Mouse (Mus musculus) myocyte (in vitro differentiated cells): ENCODE measurements around the gene Polr1e.

Experiments used
- E2F4 ChIP-seq: IDR thresholded peaks from one replicate; pipeline ENCODE4 v1.6.1; 2011; ENCODE audit warnings: mild to moderate bottlenecking, control low read depth, moderate library complexity; ENCODE audit not compliant: insufficient read depth
- MAX ChIP-seq: IDR thresholded peaks from one replicate; pipeline ENCODE4 v1.6.1; 2011; ENCODE audit warnings: low read depth, mild to moderate bottlenecking, control low read depth
- MYOD1 ChIP-seq, 3 experiments: IDR thresholded peaks; one replicate each; pipeline ENCODE4 v1.6.1; 2011; ENCODE audit warnings: control low read depth in 2 of 3, low read depth in 2 of 3, mild to moderate bottlenecking in 2 of 3, moderate library complexity in 1 of 3; ENCODE audit not compliant: insufficient read length in 2 of 3, control insufficient read depth in 1 of 3
- MYOG ChIP-seq, 3 experiments: IDR thresholded peaks; one replicate each; pipeline ENCODE4 v1.6.1; 2011; ENCODE audit warnings: control low read depth in 2 of 3, low read depth in 2 of 3, mild to moderate bottlenecking in 2 of 3; ENCODE audit not compliant: insufficient read length in 2 of 3, control insufficient read depth in 1 of 3, insufficient read depth in 1 of 3
- POLR2A ChIP-seq: IDR thresholded peaks from one replicate; pipeline ENCODE4 v1.6.1; 2011; ENCODE audit warnings: low read depth, mild to moderate bottlenecking, control low read depth, moderate library complexity; ENCODE audit not compliant: insufficient read length
- SRF ChIP-seq: IDR thresholded peaks from one replicate; pipeline ENCODE4 v1.6.1; 2011; ENCODE audit warnings: low read depth; ENCODE audit not compliant: control insufficient read depth, insufficient read length
- TCF12 ChIP-seq: IDR thresholded peaks from one replicate; pipeline ENCODE4 v1.6.1; 2011; ENCODE audit warnings: mild to moderate bottlenecking, control low read depth; ENCODE audit not compliant: poor library complexity, insufficient read depth, severe bottlenecking
- USF1 ChIP-seq: IDR thresholded peaks from one replicate; pipeline ENCODE4 v1.6.1; 2011; ENCODE audit warnings: low read depth, mild to moderate bottlenecking, control low read depth, moderate library complexity

DNA sequence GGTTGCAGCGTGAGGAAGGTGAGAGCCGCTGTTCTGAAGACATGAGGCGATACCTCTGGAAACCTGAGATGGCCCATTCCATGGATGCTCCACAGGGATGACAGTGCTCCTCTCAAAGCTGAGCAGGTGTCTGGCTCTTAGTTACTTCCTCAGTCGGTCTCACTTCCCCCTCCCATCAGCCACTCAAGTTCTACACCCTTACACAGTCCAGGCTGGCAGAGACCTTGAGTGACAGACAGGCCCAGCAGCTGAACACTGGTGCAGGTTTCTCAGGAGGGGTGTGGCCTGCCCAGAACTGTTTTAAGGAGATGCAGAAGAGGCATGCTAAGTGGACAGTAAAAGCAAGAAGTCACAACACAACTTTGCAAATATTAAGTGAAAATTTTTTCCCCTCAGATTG lies 49.4 kb downstream of the Polr1e start:
- TF ChIP-seq POLR2A (no peak), MYOD1 (IDR thresholded peaks at IDR 0.05; ENCODE audit: control insufficient read depth in 1 of 3, insufficient read length in 2 of 3, low read depth in 2 of 3) (peak in 1 of 3 experiments; percentile 50), TCF12 (no peak), E2F4 (no peak), MYOG (IDR thresholded peaks at IDR 0.05; ENCODE audit: control insufficient read depth in 1 of 3, insufficient read depth in 1 of 3, insufficient read length in 2 of 3, low read depth in 2 of 3) (no peak), SRF (no peak), MAX (no peak), USF1 (no peak)
